Mouse (Mus musculus): ENCODE measurements at regions not wholly inside any gene's neighbourhood (a gene's known extent, or its start where the extent isn't known, plus 50 kb on each side); places are given as distances from the start of the nearest gene placed in this dataset.

DNA sequence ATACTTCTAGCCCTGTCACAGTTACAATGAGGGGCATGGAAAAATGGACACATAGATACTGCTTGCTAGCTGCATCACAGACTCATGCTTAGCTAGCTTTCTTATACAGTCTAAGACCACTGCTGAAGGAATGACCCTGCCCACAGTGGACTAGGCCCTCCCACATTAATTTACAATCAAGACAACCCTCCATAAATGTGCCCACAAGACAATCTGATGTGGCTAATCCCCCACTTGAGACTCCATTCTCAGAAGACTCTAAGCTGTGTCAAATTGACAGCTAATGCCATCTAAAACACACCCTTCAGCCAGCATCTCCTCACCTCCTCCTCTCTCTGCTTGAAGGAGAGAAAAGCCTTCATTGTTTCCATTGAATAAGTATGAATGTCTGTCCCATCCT, 107.8 kb downstream of the 3110018I06Rik start:
- no peak overlapping the region for H3K4me3 ChIP-seq (ENCODE audit: low read depth, low read length)
- no peak for ATAC-seq (ENCODE audit: low FRiP score, low TSS enrichment)
- TF ChIP-seq EP300 (optimal IDR thresholded peaks at IDR 0.05), result no peak
- no peak for TF ChIP-seq CTCF (IDR thresholded peaks at IDR 0.05; ENCODE audit: low read depth)
- DNase-seq (ENCODE audit: low spot score), result no peak
- no peaks in the 10 kb centered on the region for H3K27me3 ChIP-seq (ENCODE audit: control insufficient read depth, insufficient read depth, low read length)
- H3K9me3 ChIP-seq (ENCODE audit: control insufficient read depth, low read length), result no peaks in the 10 kb centered on the region
- H3K36me3 ChIP-seq (ENCODE audit: control insufficient read depth, insufficient read depth, low read length), result no peaks in the 10 kb centered on the region
- no peak overlapping the region for H3K4me2 ChIP-seq (replicated peaks; ENCODE audit: low read depth)
- no peak overlapping the region for H3K27ac ChIP-seq (replicated peaks)
- H3K9ac ChIP-seq (ENCODE audit: low read length), result no peak overlapping the region
- no peaks in the 10 kb centered on the region for H3K4me1 ChIP-seq (replicated peaks; ENCODE audit: control insufficient read depth, insufficient read depth)

DNA sequence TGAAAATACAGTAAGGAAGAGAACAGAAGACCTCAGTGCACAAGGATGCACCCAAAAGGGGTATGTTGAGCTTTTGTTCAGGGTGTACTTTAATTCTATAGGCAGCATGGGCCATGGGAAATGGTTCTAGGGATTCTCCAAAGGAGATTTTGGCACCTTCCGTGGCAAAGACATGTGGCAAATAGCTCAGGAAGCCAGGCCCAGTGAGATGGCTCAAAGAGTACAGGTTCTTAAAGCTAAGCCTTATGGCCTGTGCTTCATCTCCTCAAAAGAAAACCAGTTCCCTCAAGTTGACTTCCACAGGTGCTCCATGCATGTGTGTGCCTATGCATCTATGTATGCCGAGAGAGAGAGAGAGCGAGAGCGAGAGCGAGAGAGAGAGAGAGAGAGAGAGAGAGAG, 112.1 kb downstream of the 3110018I06Rik start:
- no peaks in the 10 kb centered on the region for H3K9me3 ChIP-seq (ENCODE audit: control insufficient read depth, low read length)
- no peak overlapping the region for H3K4me3 ChIP-seq (ENCODE audit: low read depth, low read length)
- no peak overlapping the region for H3K4me2 ChIP-seq (replicated peaks; ENCODE audit: low read depth)
- ATAC-seq (ENCODE audit: low FRiP score, low TSS enrichment) (no peak), DNase-seq (ENCODE audit: low spot score) (no peak)
- no peak overlapping the region for H3K9ac ChIP-seq (ENCODE audit: low read length)
- H3K27me3 ChIP-seq (ENCODE audit: control insufficient read depth, insufficient read depth, low read length), result no peaks in the 10 kb centered on the region
- no peaks in the 10 kb centered on the region for H3K4me1 ChIP-seq (replicated peaks; ENCODE audit: control insufficient read depth, insufficient read depth)
- TF ChIP-seq EP300 (optimal IDR thresholded peaks at IDR 0.05), result no peak
- no peak for TF ChIP-seq CTCF (IDR thresholded peaks at IDR 0.05; ENCODE audit: low read depth)
- no peaks in the 10 kb centered on the region for H3K36me3 ChIP-seq (ENCODE audit: control insufficient read depth, insufficient read depth, low read length)
- H3K27ac ChIP-seq (replicated peaks), result no peak overlapping the region
- WGBS, result 88% methylated on average over 5 of the region's 5 CpGs

DNA sequence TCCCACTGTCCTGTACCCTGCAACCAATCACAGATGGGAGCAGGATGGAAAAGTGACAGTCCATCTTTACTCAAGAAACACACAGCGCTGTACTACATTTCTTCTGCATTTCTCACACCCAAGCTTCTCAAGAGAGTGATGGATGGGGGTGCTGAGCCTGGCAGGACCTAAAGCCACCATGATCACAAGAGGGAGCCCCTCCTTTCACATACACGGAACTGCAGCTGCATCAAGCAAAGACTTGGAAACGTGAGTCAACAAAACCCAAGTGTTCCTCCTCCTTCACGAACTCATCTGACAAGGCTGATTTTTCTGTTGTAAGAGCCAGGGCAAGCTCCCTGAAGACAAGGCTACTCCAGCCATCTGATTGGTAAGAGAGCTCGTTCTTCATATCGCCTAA, 120.5 kb downstream of the 3110018I06Rik start:
- Histone ChIP-seq H3K4me1 (replicated peaks; ENCODE audit: control insufficient read depth, insufficient read depth) (no peaks in the 10 kb centered on the region), H3K9me3 (ENCODE audit: control insufficient read depth, low read length) (no peaks in the 10 kb centered on the region), H3K36me3 (ENCODE audit: control insufficient read depth, insufficient read depth, low read length) (no peaks in the 10 kb centered on the region), H3K27ac (replicated peaks) (no peak overlapping the region), H3K4me3 (ENCODE audit: low read depth, low read length) (no peak overlapping the region), H3K9ac (ENCODE audit: low read length) (no peak overlapping the region), H3K27me3 (ENCODE audit: control insufficient read depth, insufficient read depth, low read length) (no peaks in the 10 kb centered on the region), H3K4me2 (replicated peaks; ENCODE audit: low read depth) (no peak overlapping the region)
- DNase-seq (ENCODE audit: low spot score) (no peak), ATAC-seq (ENCODE audit: low FRiP score, low TSS enrichment) (no peak)
- TF ChIP-seq CTCF (IDR thresholded peaks at IDR 0.05; ENCODE audit: low read depth) (peak; percentile 21; the same call in 1 of the 2 replicates), EP300 (optimal IDR thresholded peaks at IDR 0.05) (no peak)
- WGBS, result 49% methylated on average over 6 of the region's 6 CpGs

DNA sequence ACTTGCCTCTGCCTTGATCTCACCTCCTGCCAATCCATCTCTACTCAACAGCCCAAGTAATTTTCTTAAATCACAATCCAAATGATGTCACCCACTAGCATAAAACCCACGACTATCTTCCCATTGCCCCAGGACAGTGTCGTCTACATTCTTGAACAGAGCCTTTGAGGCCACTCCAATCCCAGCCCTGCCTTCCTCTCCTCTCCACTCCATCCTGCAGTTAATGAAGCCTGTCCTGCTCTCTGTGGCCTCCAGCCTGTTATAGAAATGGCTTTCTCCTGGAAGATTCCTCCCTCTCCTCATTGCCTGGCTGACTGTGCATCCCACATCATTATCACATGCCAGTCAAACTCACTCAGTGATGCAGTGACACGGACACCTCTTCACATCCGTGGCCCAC, 121.6 kb downstream of the 3110018I06Rik start:
- H3K36me3 ChIP-seq (ENCODE audit: control insufficient read depth, insufficient read depth, low read length), result no peaks in the 10 kb centered on the region
- H3K9me3 ChIP-seq (ENCODE audit: control insufficient read depth, low read length), result no peaks in the 10 kb centered on the region
- no peak for TF ChIP-seq EP300 (optimal IDR thresholded peaks at IDR 0.05)
- TF ChIP-seq CTCF (IDR thresholded peaks at IDR 0.05; ENCODE audit: low read depth), result no peak
- H3K27ac ChIP-seq (replicated peaks), result no peak overlapping the region
- no peaks in the 10 kb centered on the region for H3K4me1 ChIP-seq (replicated peaks; ENCODE audit: control insufficient read depth, insufficient read depth)
- DNase-seq (ENCODE audit: low spot score), result no peak
- H3K4me2 ChIP-seq (replicated peaks; ENCODE audit: low read depth), result no peak overlapping the region
- ATAC-seq (ENCODE audit: low FRiP score, low TSS enrichment), result no peak
- WGBS, result 81% methylated on average over 4 of the region's 4 CpGs
- H3K9ac ChIP-seq (ENCODE audit: low read length), result no peak overlapping the region
- no peak overlapping the region for H3K4me3 ChIP-seq (ENCODE audit: low read depth, low read length)
- H3K27me3 ChIP-seq (ENCODE audit: control insufficient read depth, insufficient read depth, low read length), result no peaks in the 10 kb centered on the region

DNA sequence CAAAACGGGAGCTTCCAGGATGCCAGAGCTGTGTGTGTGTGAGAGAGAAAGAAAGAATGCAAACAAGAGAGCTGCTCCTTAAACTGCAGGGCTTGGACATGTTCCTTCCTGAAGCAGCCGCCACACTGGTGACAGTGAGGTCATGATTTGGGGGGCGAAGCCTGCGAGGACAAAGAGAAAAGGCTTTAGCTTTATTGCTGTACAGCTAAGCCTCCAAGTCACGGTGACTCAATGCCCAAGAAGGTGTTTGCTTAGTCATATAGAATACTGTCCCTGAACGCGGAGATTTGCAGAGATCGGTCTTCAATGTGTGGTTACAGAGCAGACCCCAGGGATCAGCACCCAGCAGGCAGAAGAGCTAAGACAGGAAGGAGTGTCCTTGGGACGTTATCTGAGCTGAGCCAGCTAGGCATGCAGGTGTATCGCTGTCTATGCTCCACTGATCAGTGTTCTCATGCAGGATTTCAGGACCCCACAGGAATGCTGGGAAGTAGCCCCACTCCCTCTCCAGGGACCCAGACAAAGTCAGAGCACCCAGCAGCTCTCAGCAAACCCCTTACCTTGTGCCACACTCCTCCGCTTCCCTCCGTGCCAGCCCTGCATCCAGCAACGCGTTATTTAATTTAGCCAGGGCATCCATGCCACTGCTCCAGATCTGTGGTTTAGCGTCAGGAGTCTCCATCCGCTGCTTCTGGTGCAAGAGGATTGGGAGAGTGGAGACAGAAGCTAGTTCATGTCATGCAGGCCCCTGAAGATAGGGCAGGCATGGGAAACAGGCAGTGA, 129.0 kb downstream of the 3110018I06Rik start:
- H3K4me2 ChIP-seq (replicated peaks; ENCODE audit: low read depth), result no peak overlapping the region
- no peaks in the 10 kb centered on the region for H3K4me1 ChIP-seq (replicated peaks; ENCODE audit: control insufficient read depth, insufficient read depth)
- H3K36me3 ChIP-seq (ENCODE audit: control insufficient read depth, insufficient read depth, low read length), result no peaks in the 10 kb centered on the region
- whole genome bisulfite sequencing, result 57% methylated on average over 16 of the region's 16 CpGs
- no peak overlapping the region for H3K9ac ChIP-seq (ENCODE audit: low read length)
- peak overlapping the region; percentile 45; the same call in 1 of the 2 replicates for H3K27ac ChIP-seq (replicated peaks)
- H3K27me3 ChIP-seq (ENCODE audit: control insufficient read depth, insufficient read depth, low read length), result no peaks in the 10 kb centered on the region
- TF ChIP-seq EP300 (optimal IDR thresholded peaks at IDR 0.05) (peak; percentile 23), CTCF (IDR thresholded peaks at IDR 0.05; ENCODE audit: low read depth) (no peak)
- no peak overlapping the region for H3K4me3 ChIP-seq (ENCODE audit: low read depth, low read length)
- DNase-seq (ENCODE audit: low spot score) (peak; percentile 9), ATAC-seq (ENCODE audit: low FRiP score, low TSS enrichment) (peak; percentile 45; the same call in 1 of the 2 replicates)
- no peaks in the 10 kb centered on the region for H3K9me3 ChIP-seq (ENCODE audit: control insufficient read depth, low read length)

DNA sequence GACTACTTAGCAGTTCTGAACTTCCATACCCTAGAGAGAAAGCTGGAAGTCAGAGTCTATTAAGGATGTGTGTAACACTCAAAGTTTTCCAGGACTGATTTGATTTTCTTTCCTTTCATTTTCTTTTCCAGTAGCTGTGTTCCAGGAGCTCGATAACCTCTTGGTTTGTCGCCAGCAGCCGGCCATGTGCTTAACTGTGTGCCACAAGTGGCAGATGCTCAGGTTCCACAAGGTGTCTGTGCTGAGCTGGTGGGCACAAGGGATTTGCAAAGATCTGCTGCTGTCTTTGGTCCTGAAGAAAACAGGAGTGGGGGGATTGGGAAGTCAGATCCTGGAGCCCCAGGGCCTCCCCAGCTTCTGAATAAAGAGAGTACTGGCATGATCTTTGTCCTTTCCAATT, 136.0 kb downstream of the 3110018I06Rik start:
- Histone ChIP-seq H3K9ac (ENCODE audit: low read length) (no peak overlapping the region), H3K36me3 (ENCODE audit: control insufficient read depth, insufficient read depth, low read length) (no peaks in the 10 kb centered on the region), H3K9me3 (ENCODE audit: control insufficient read depth, low read length) (no peaks in the 10 kb centered on the region), H3K27me3 (ENCODE audit: control insufficient read depth, insufficient read depth, low read length) (no peaks in the 10 kb centered on the region), H3K4me1 (replicated peaks; ENCODE audit: control insufficient read depth, insufficient read depth) (no peaks in the 10 kb centered on the region), H3K4me3 (ENCODE audit: low read depth, low read length) (no peak overlapping the region), H3K27ac (replicated peaks) (no peak overlapping the region), H3K4me2 (replicated peaks; ENCODE audit: low read depth) (no peak overlapping the region)
- 69% methylated on average over 3 of the region's 3 CpGs for WGBS
- no peak for DNase-seq (ENCODE audit: low spot score)
- no peak for ATAC-seq (ENCODE audit: low FRiP score, low TSS enrichment)
- no peak for TF ChIP-seq EP300 (optimal IDR thresholded peaks at IDR 0.05)
- TF ChIP-seq CTCF (IDR thresholded peaks at IDR 0.05; ENCODE audit: low read depth), result no peak

Measured in stomach, postnatal 0 days (tissue).